Mouse (Mus musculus) ES-E14 (cell line): ENCODE results near the gene Rbm44. TPM values are rescaled to one million over a fixed set of nuclear protein-coding genes. Genes with fewer than 3 reads are reported as not detected.

Source experiments
- DNase-seq: peaks from one replicate; pipeline ENCODE4 v3.0.0-alpha.2; 2013; ENCODE audit warnings: low read depth, low spot score
- H3K27ac ChIP-seq: 2 replicates; pipeline ENCODE4 v1.5.1; 2012; ENCODE audit warnings: low read depth, mild to moderate bottlenecking, low read length, moderate library complexity, mixed read lengths; ENCODE audit not compliant: poor library complexity, insufficient read depth, severe bottlenecking
- H3K36me3 ChIP-seq: 2 replicates; pipeline ENCODE4 v1.6.1; 2012; ENCODE audit warnings: mild to moderate bottlenecking, low read length, moderate library complexity, mixed read lengths; ENCODE audit not compliant: control insufficient read depth, poor library complexity, insufficient read depth, severe bottlenecking
- H3K4me1 ChIP-seq, 2 experiments: fragments of 150-350 bp in 1 of 2; sonication (generic) in 1 of 2; 2 replicates each; pipeline ENCODE4 v1.6.1; 2012; ENCODE audit warnings: low read length in 2 of 2, mild to moderate bottlenecking in 1 of 2, mixed read lengths in 1 of 2; ENCODE audit not compliant: control insufficient read depth in 2 of 2, insufficient read depth in 2 of 2, poor library complexity in 1 of 2
- H3K4me3 ChIP-seq, 2 experiments: fragments of 150-350 bp in 1 of 2; sonication (generic) in 1 of 2; 2 replicates each; pipeline ENCODE4 v1.5.1; 2012; ENCODE audit warnings: low read length in 2 of 2, low read depth in 1 of 2, mild to moderate bottlenecking in 1 of 2, mixed read lengths in 1 of 2; ENCODE audit not compliant: insufficient read depth in 1 of 2, poor library complexity in 1 of 2, severe bottlenecking in 1 of 2
- H3K9ac ChIP-seq: 2 replicates; pipeline ENCODE4 v1.6.1; 2012; ENCODE audit warnings: low read depth, mild to moderate bottlenecking, low read length, mixed read lengths; ENCODE audit not compliant: poor library complexity, insufficient read depth, severe bottlenecking
- H3K9me3 ChIP-seq: fragments of 150-350 bp; sonication (generic); 2 replicates; pipeline ENCODE4 v1.6.1; 2012; ENCODE audit warnings: low read depth, mild to moderate bottlenecking, low read length; ENCODE audit not compliant: control insufficient read depth, insufficient read depth
- CHD2 ChIP-seq: IDR thresholded peaks from 2 replicates; pipeline ENCODE4 v1.6.1; 2014; ENCODE audit warnings: mild to moderate bottlenecking, low read depth, low read length, inconsistent platforms
- HCFC1 ChIP-seq: IDR thresholded peaks from 2 replicates; pipeline ENCODE4 v1.6.1; 2012; ENCODE audit warnings: low read length, inconsistent platforms, borderline replicate concordance; ENCODE audit not compliant: insufficient read depth
- MAFK ChIP-seq: IDR thresholded peaks from 2 replicates; pipeline ENCODE4 v1.6.1; 2014; ENCODE audit warnings: mild to moderate bottlenecking, low read depth, low read length, inconsistent platforms; ENCODE audit not compliant: insufficient read depth
- ZC3H11A ChIP-seq: IDR thresholded peaks from 2 replicates; pipeline ENCODE4 v1.6.1; 2012; ENCODE audit warnings: low read depth, mild to moderate bottlenecking, inconsistent platforms, low read length, borderline replicate concordance
- ZNF384 ChIP-seq: IDR thresholded peaks from 2 replicates; pipeline ENCODE4 v1.6.1; 2012; ENCODE audit warnings: low read depth, low read length, inconsistent platforms
- in situ Hi-C, 2 experiments: fragments of 600-800 bp; cut with MboI; formaldehyde crosslinking; loops; one replicate each; pipeline ENCODE4 v1.15.1; 2025; ENCODE audit warnings: low sequenced_read_pairs in 2 of 2, inconsistent platforms in 1 of 2; ENCODE audit not compliant: unreplicated experiment in 2 of 2
- total RNA-seq: library from RNA; depleted of rRNA; stranded (reverse); fragments of 300-350 nt; gene quantifications from 2 replicates; pipeline ENCODE4 v1.2.3, GENCODE M21; 2012

Gene Rbm44
- total RNA-seq, 1 experiment = 3.6 TPM

DNA sequence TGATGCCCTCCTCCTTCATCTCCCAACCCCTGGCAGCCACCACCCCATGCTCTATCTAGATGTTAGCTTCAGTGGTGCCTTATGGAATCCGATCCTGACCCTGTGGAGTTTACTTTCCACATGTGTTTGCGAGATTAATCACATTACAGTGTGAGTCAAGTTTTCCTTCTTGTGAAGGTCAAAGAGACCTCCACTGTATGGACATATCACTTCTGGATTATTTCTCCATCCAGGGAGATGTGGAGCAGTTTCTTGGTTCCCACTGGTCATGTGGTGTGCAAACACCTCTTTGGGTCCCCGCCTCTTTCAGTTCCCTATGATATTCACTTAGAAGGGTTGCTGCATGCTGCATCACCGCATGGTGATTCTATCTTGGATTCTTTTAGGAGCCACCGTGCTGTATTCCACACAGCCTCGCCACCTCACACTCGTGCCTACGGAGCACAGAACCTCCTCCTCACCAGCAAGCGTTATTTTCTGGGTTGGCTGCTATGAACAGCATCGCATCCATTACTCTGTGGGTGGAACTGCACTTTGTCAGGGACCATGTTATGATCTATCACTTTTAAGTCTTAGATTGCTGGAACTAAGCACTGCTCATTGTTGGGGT is 44.1 kb downstream of the Rbm44 start:
- DNase-seq = no peak
- Histone ChIP-seq H3K4me1 (no peaks in the 10 kb centered on the region), H3K4me3 (no peak overlapping the region), H3K36me3 (no peaks in the 10 kb centered on the region), H3K27ac (no peak overlapping the region), H3K9ac (no peak overlapping the region), H3K9me3 (no peaks in the 10 kb centered on the region)
- TF ChIP-seq ZC3H11A = no peak
- TF ChIP-seq MAFK = no peak
- no peak for TF ChIP-seq HCFC1
- TF ChIP-seq ZNF384 = no peak
- in situ Hi-C loops = no loop called here

DNA sequence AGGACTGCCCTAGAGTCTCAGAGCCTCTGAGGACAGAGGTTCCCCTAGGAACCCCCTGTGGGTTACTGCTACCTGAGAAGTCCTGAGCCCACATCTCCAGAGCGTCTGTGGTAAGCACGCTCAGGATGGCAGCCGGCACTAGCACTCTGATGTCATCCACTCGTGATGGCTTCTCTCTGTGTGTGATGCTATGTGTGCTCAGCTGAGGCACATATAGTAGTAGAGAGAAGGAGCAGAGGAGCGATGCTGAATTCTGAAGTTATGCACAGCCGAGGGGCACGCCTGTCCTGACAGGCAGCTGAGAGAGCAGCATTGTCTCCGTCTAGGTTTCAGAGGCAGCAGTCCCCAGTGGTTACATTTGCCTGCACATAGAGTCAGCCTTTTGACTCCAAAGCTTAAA is 47.3 kb downstream of the Rbm44 start:
- no peak for DNase-seq
- no peaks in the 10 kb centered on the region for H3K36me3 ChIP-seq
- H3K27ac ChIP-seq = no peak overlapping the region
- H3K4me1 ChIP-seq = no peaks in the 10 kb centered on the region
- TF ChIP-seq MAFK = no peak
- TF ChIP-seq ZNF384 = no peak
- TF ChIP-seq CHD2 = no peak
- no peak for TF ChIP-seq ZC3H11A
- TF ChIP-seq HCFC1 = no peak
- no peak overlapping the region for H3K4me3 ChIP-seq
- in situ Hi-C loops = no loop called here
- no peaks in the 10 kb centered on the region for H3K9me3 ChIP-seq
- H3K9ac ChIP-seq = no peak overlapping the region

DNA sequence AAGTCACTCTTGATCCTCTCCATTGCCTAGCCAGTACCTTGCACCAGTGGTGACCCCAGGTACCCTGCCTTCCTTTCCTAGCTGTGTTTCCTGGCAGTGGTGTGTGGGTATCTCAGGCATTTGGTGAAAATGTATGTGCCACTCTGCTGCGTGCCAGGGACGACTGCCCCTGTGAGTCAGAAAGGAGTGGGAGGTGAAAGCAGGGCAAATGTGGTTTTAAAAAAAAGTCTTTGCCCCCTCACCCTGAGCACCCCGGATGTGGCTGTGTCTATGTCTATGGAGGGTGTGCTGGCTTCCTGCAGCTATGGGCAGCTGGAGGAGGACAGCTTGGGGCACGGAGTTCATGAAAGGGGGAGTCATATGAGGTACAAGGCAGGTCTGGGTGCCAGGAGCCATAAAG is 48.4 kb downstream of the Rbm44 start:
- TF ChIP-seq HCFC1 = no peak
- no peak for TF ChIP-seq ZNF384
- TF ChIP-seq CHD2 = no peak
- no peak for TF ChIP-seq ZC3H11A
- no peak for TF ChIP-seq MAFK
- Histone ChIP-seq H3K9me3 (no peaks in the 10 kb centered on the region), H3K9ac (no peak overlapping the region), H3K36me3 (no peaks in the 10 kb centered on the region), H3K4me1 (no peaks in the 10 kb centered on the region), H3K27ac (no peak overlapping the region), H3K4me3 (no peak overlapping the region)
- in situ Hi-C loops = no loop called here
- no peak for DNase-seq

DNA sequence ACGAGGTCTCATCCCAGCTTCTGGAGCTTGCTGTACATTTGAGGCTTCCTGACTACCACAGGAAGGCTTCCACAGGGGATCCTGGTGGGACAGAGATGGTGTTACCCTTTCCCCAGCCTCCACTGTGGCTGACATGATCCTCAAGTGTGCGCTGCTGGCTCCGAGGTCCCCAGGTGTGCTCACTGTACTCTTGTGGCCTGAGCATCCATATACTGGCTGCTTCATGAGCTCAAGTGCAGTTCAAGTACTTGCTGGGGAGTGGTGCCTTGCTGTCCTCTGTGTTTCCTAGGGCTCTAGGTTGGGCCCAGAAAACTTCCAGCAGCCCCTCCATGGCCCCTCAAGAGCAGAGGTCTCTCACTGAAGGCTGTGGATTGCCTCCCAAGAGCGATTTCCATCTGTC is 48.8 kb downstream of the Rbm44 start:
- no peaks in the 10 kb centered on the region for H3K9me3 ChIP-seq
- no peak for DNase-seq
- no peaks in the 10 kb centered on the region for H3K36me3 ChIP-seq
- TF ChIP-seq ZNF384 (no peak), ZC3H11A (no peak)
- no peak overlapping the region for H3K27ac ChIP-seq
- H3K4me3 ChIP-seq = no peak overlapping the region
- in situ Hi-C loops = no loop called here
- H3K9ac ChIP-seq = no peak overlapping the region
- no peaks in the 10 kb centered on the region for H3K4me1 ChIP-seq

DNA sequence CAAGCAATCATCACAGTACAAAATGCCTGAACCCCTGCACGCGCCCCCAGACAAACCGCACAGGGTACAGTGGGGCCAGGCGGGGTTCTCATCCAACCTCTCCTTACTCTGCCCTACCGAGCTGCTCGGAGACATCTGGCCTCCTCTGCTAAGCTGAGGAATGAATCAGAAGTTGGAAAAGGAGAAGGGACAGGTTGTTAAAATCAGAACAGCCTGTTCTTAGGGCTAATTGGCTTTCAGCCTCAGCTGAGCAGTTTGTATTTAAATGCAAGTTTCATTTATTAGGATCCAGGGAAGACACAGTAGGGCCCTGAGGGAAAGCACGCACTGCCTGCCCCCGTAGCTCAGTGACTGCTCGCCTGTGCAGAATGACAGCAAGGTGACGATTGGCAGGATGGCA is 54.9 kb downstream of the Rbm44 start:
- H3K4me3 ChIP-seq = no peak overlapping the region
- no peaks in the 10 kb centered on the region for H3K9me3 ChIP-seq
- in situ Hi-C loops = no loop called here
- TF ChIP-seq ZNF384 = no peak
- H3K9ac ChIP-seq = no peak overlapping the region
- no peak overlapping the region for H3K27ac ChIP-seq
- DNase-seq = no peak
- H3K36me3 ChIP-seq = no peaks in the 10 kb centered on the region
- H3K4me1 ChIP-seq = no peaks in the 10 kb centered on the region
